Mouse (Mus musculus) retina, adult 2 months (tissue): ENCODE measurements around the gene Msh2.

Source experiments
- DNase-seq: peaks from one replicate; pipeline ENCODE4 v3.0.0-alpha.2; 2012; ENCODE audit warnings: low read depth, low spot score

Gene Msh2

GRCm38 (mm10) chr17:87700101-87700500 is 28.0 kb downstream of the Msh2 start:
- DNase-seq: no peak

- DNase-seq: no peak
Measured at GRCm38 (mm10) chr17:87724727-87725126, 52.6 kb downstream of the Msh2 start.

DNA sequence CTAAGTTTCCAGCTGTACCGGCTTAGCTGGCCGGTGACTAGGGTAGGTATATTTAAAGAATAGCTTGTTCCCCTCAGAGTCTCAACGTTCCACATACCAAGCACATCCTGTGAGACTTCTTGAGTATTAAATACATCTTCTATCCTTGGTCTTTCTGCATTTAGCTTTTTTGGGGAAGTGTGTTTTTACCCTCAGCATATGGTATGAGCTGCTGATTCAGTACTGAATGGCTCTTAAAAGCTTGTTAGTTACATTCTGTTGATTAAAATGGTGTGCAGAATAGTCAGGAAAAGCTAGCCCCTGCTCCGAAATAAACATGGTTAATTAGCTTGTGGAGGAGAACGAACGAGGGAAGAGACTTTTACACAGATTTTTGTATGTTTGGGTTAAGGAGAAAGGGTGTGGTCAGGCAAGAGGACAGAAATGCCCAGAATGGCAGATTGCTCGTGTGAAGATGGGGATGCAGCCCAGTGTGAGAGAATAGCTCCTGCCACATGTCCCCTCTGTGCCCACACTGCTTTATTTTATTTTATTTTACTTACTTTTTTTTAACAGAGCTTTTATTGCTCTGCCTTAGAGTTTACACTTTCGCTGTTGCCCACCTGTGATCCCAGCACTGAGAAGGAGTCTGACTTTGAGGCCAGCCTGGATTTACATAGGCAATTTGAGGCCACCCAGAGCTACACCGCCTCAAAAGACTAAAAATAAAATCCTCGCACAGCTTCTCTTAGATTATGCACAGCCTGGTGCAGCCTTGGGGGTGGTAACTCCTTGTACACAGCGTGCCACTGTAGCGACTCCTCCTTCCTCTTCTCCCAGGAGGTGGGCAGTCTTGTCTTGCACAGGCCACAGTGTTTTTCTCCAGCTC is 54.6 kb downstream of the Msh2 start:
- DNase-seq: no peak

- no peak for DNase-seq
Measured at GRCm38 (mm10) chr17:87731962-87732361, 59.8 kb downstream of the Msh2 start.

DNA sequence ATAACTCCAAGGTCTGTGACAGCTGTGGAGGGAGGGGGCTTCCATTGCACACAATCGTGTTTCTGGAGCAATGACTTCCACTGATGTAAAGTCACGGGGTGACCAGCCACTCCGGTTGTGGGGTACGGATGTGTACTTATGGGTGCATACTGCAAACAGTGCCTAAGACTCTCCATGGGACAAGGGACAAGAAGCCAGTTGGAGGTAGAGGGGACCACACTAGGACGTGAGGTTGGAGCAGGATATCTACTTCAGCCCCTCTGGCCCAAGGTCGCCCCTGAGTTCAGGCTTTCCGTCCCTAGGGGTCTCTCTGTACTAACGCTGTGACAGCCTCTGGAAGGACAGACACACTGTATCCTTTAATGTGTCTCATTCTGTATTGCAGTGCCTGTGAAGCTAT is 62.3 kb downstream of the Msh2 start:
- DNase-seq: no peak

DNA sequence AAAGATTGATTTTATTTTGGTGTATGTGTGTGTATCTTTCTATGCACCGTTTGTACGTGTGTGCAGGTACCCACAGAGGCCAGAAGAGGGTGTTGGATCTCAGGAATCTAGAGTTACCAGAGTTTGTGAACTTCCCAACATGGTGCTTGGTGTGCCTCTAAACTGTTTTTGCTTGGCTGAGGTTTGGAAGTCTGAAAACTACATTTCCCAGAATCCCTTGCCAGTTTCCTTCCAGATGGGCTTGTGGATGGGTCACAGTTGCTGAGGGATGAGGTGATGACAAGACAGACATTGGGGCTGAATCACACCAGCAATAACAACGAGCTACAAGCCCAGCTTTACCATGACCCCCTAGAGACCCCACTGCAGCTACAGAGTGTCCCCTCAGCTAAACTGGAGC is 65.0 kb downstream of the Msh2 start:
- no peak for DNase-seq

DNA sequence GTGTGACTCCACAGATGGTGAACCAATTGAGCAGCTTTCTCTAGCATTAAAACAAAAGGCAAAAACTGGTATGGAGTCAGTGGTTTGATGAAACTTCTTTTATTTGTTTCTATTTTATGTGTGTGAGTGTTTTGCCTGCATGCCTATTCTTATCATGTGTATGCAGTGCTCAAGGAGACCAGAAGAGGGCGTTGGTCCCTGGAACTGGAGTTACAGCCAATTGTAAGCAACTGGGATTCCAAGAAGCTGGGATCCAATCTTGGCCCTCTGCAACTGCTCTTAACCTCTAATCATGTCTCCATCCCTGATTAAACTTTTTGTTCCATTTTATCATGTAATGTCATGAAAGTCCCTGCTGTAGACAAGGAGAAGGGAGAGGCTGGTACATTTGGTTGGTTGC is 67.7 kb downstream of the Msh2 start:
- DNase-seq: no peak

DNA sequence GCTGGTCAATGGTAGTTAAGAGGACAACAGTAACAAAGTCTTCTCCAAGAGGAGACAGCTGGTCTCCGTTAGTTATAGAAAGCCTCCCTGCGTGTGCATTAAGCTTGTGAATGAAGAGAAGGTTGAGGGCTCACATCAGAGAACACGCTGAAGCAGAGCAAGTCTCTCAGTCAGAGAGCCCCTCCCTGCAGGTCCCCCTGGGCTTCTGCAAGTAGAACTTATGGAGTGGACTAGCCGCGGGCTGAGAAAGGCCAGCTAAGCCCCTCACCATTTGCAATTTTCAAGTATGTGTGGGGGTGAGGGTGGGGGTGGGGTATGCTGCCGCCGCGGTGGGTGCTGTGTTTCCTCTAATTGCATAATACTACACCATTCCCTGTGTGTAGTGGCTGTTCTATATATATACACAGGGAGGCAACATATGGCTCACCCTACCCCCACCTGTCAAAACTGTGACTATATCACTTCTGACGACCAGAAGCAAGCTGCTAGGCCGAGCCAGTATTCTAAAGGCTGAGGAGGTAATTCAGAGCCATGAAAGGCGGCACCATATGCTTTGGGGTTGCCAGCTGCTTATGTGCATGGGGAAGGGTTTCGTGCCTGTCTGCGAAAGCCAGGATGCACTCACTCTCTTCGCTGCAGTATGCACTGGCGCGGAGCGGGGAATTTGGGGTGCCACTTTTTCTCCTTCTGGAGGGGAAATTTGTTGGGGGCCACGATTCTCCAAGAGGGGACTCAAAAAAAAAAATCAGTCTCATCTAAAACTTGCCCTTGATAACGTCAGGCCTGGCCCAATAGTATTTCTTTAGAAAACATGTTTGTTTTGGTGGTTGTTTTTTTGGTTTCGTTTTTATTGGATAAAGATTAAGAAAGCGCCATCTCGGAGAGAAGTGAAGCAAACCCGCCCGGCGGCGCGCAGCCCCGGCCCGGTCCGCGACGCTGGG is 73.1 kb downstream of the Msh2 start:
- no peak for DNase-seq

- DNase-seq: no peak
Measured at GRCm38 (mm10) chr17:87745926-87746888, 74.1 kb downstream of the Msh2 start.

- no peak for DNase-seq
Measured at GRCm38 (mm10) chr17:87760315-87760714, 88.2 kb downstream of the Msh2 start.

GRCm38 (mm10) chr17:87763146-87763545 is 91.0 kb downstream of the Msh2 start:
- DNase-seq: no peak

DNA sequence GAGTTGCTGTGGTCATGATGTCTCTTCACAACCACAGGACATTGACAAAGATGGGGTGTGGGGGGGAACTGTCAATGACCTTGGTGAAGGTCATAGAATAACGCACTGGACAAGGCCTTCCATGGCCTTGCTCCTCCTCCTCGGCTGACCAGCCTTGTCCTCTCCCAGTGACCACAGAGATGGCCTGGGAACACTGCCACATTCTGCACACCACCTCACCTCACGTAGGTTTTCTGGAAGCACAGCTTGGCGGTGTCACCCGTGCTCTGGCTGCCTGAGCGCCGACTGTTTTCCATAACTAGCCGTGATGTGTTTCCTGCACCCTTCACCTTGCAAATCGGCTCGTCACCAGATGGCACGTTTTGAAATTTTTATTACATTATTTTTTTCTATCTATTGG is 92.9 kb downstream of the Msh2 start:
- no peak for DNase-seq

DNA sequence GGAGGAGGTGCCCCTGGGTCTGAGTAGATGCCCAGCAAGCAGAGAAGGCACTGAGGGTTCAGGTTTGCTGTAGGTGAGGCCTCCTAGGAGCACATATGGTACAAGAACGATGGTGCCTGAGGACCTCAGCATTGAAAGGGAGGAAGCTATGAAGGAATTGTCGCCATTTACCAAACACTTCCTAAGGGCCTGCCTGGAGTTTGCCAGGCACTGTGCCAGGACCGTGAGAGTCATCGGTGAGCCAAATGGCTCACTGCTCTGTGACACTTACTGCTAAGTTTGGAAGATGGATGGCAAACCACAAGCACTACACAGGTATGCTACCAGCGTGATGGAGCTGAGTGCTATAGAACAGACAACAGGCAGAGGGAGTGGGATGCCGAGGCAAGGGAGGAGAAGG is 94.8 kb downstream of the Msh2 start:
- DNase-seq: no peak

DNA sequence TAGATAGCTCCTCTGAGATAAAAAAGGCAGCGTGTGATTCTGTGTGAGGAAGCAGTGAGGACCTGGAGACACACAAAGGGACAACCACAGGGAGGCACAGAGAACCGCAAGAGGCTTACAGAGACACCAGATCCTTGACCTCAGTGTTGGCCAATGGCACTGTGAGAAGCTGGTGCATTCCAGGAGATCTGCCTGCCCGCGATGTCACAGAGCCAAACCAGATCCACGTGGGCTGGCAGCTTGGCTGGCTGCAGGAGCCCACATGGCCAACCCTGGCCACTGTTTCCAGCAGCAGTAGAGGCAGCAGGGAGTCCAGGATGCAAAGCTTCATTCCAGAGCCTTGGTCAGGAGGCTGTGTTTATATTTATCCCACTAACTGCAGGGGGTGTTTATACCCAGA is 98.6 kb downstream of the Msh2 start:
- DNase-seq: no peak

DNA sequence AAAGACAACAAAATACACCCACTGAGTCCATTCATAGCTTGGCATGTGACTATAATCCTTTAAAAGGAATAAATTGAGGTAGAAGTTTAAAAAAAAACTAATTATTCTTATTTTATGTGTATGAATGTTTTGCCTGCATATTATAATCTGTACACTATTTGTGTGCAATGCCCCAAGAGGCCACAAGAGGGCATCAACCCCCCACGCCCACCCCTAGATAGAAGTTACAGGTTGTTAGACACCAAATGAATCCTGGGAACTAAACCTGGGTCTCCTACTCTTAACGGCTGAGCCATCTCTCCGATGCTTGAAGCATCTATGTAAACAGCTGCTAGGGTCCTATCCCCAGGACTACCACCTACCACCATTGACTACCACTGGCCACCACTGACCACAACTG is 101.0 kb downstream of the Msh2 start:
- no peak for DNase-seq
